Mouse (Mus musculus) lung, embryonic 14.5 days (tissue): ENCODE measurements at regions not wholly inside any gene's neighbourhood (a gene's known extent, or its start where the extent isn't known, plus 50 kb on each side); places are given as distances from the start of the nearest gene placed in this dataset.

Source experiments
- ATAC-seq: fragments of 200-750 bp; cut with Nextera tagmentation; 2 replicates; pipeline ENCODE4 v1.8.0; 2017; ENCODE audit warnings: mild to moderate bottlenecking, moderate TSS enrichment, moderate library complexity; ENCODE audit not compliant: insufficient read depth
- DNase-seq: peaks from one replicate; pipeline ENCODE4 v3.0.0-alpha.2; 2015
- H3K27ac ChIP-seq: fragments of 300-500 bp; sonication (generic); 2 replicates; pipeline ENCODE4 v1.5.1; 2014; ENCODE audit warnings: low read depth, mild to moderate bottlenecking, moderate library complexity
- H3K27me3 ChIP-seq: fragments of 300-500 bp; sonication (generic); 2 replicates; pipeline ENCODE4 v1.6.1; 2014; ENCODE audit warnings: low read length, control low read depth; ENCODE audit not compliant: insufficient read depth
- H3K36me3 ChIP-seq: fragments of 300-500 bp; sonication (generic); 2 replicates; pipeline ENCODE4 v1.6.1; 2014; ENCODE audit warnings: control low read depth; ENCODE audit not compliant: insufficient read depth
- H3K4me1 ChIP-seq: fragments of 300-500 bp; sonication (generic); 2 replicates; pipeline ENCODE4 v1.6.1; 2014; ENCODE audit warnings: antibody characterized with exemption, control low read depth; ENCODE audit not compliant: insufficient read depth
- H3K4me2 ChIP-seq: fragments of 300-500 bp; sonication (generic); 2 replicates; pipeline ENCODE4 v1.6.1; 2014; ENCODE audit warnings: mild to moderate bottlenecking
- H3K4me3 ChIP-seq: fragments of 300-500 bp; sonication (generic); 2 replicates; pipeline ENCODE4 v1.5.1; 2014; ENCODE audit warnings: low read depth, low read length
- H3K9ac ChIP-seq: fragments of 300-500 bp; sonication (generic); 2 replicates; pipeline ENCODE4 v1.6.1; 2014
- H3K9me3 ChIP-seq: fragments of 300-500 bp; sonication (generic); 2 replicates; pipeline ENCODE4 v1.6.1; 2016; ENCODE audit warnings: low read depth, low read length, control low read depth
- CTCF ChIP-seq: IDR thresholded peaks from 2 replicates; pipeline ENCODE4 v1.5.1; 2016; ENCODE audit warnings: antibody characterized with exemption, low read depth
- WGBS: fragments of 180-500 bp; shearing (Covaris S2); extraction: QIAGEN DNeasy Blood & Tissue Kit; methylation state at CpG from one replicate; pipeline ENCODE4 v1.1.7; 2014; 5-methylcytosine and 5-hydroxymethylcytosine counted together

GRCm38 (mm10) chr19:49487303-49487702, 1191.1 kb downstream of the Sorcs1 start:
- Histone ChIP-seq H3K27me3 (no peaks in the 10 kb centered on the region), H3K9ac (no peak overlapping the region), H3K36me3 (no peaks in the 10 kb centered on the region), H3K9me3 (no peaks in the 10 kb centered on the region), H3K27ac (no peak overlapping the region), H3K4me3 (no peak overlapping the region), H3K4me2 (no peak overlapping the region), H3K4me1 (no peaks in the 10 kb centered on the region)
- TF ChIP-seq CTCF: no peak
- ATAC-seq (peak; percentile 56; the same call in 1 of the 2 replicates), DNase-seq (peak; percentile 71)
- WGBS: 26% methylated on average over 1 of the region's 1 CpGs
